ENCODE assay signal across 9 mouse cellular contexts in genomic region chr2:156453822-156454221, GRCm38 (mm10). TPM values are rescaled to one million over a fixed set of nuclear protein-coding genes. Genes with fewer than 3 reads are reported as not detected.
A peak's percentile ranks its signal among the peaks of the same experiment; 100 is the strongest.
DNase-seq lines count a peak whose midpoint lies in the region; ATAC-seq and TF ChIP-seq lines count a peak whose summit lies in the region.
"Had no signal": no experiment of that assay in that cellular context is flagged by ENCODE, and none has a peak within 500 bp of the region (broad histone marks: within the 10 kb centered on the region; RNA-seq: fewer than 3 reads in every experiment).

No protein-coding gene starts in this region.

- H3K36me3 ChIP-seq in E14TG2a.4 (ENCODE audit: insufficient read depth, low read length): peaks cover 26% of the 10 kb centered on the region
- H3K36me3 ChIP-seq in heart, embryonic 16.5 days (ENCODE audit: control insufficient read depth, insufficient read depth): no peaks in the 10 kb centered on the region
- no peaks in the 10 kb centered on the region for H3K36me3 ChIP-seq in liver, embryonic 14.5 days (replicated peaks; ENCODE audit: control insufficient read depth, insufficient read depth, low read depth)
- H3K36me3 ChIP-seq in hindbrain, embryonic 13.5 days: peaks cover 29% of the 10 kb centered on the region

- 0 out of 2 replicates have a peak, but pooled peaks have one; percentile 19 for ATAC-seq in heart, embryonic 16.5 days (replicated peaks; ENCODE audit: extremely low read depth, insufficient read depth, low FRiP score)
- ATAC-seq in liver, embryonic 14.5 days (ENCODE audit: insufficient read depth): peak; percentile 56
- no peak for ATAC-seq in hindbrain, embryonic 13.5 days (ENCODE audit: low FRiP score)

- peak; percentile 93 to 96 for DNase-seq in adrenal gland, adult (ENCODE audit: inconsistent age in 2 of 2, low spot score in 1 of 2)
- peak in 2 of 3 experiments; percentile 17 to 30 for DNase-seq in liver, embryonic 14.5 days (ENCODE audit: low read depth in 3 of 3, low spot score in 3 of 3)
- DNase-seq in right cerebral cortex, postnatal 25 days: no peak
- no peak for DNase-seq in layer of hippocampus, adult 9-11 months
- DNase-seq in right cerebral cortex, postnatal 10 days (ENCODE audit: low spot score in 2 of 2): no peak

- no peaks in the 10 kb centered on the region for H3K9me3 ChIP-seq in E14TG2a.4 (ENCODE audit: low read length)
- no peaks in the 10 kb centered on the region for H3K9me3 ChIP-seq in heart, embryonic 16.5 days (replicated peaks; ENCODE audit: control insufficient read depth, low read length)
- no peaks in the 10 kb centered on the region for H3K9me3 ChIP-seq in liver, embryonic 14.5 days (ENCODE audit: control insufficient read depth, low read length)
- H3K9me3 ChIP-seq in hindbrain, embryonic 13.5 days: no peaks in the 10 kb centered on the region
- H3K9me3 ChIP-seq: hindbrain, embryonic 15.5 days had no signal

- no peaks in the 10 kb centered on the region for H3K27me3 ChIP-seq in E14TG2a.4 (ENCODE audit: insufficient read depth, low read length)
- no peaks in the 10 kb centered on the region for H3K27me3 ChIP-seq in heart, embryonic 16.5 days (ENCODE audit: control insufficient read depth, insufficient read depth, low read length)
- no peaks in the 10 kb centered on the region for H3K27me3 ChIP-seq in liver, embryonic 14.5 days (ENCODE audit: control insufficient read depth, insufficient read depth, low read length)
- H3K27me3 ChIP-seq in hindbrain, embryonic 13.5 days: no peaks in the 10 kb centered on the region
- H3K27me3 ChIP-seq: hindbrain, embryonic 15.5 days had no signal

- H3K4me1 ChIP-seq in E14TG2a.4 (replicated peaks; ENCODE audit: low read depth, low read length): peaks cover 78% of the 10 kb centered on the region
- H3K4me1 ChIP-seq in heart, embryonic 16.5 days (ENCODE audit: control insufficient read depth, insufficient read depth, low read length): peaks cover 8% of the 10 kb centered on the region
- H3K4me1 ChIP-seq in liver, embryonic 14.5 days (replicated peaks; ENCODE audit: control insufficient read depth in 2 of 2, insufficient read depth in 2 of 2, low read length in 1 of 2): 0 out of 4 replicates have a peak, but pooled peaks cover 0 to 3% of the 10 kb centered on the region in 2 experiments
- peaks cover 7% of the 10 kb centered on the region; the same call in 1 of the 2 replicates for H3K4me1 ChIP-seq in hindbrain, embryonic 13.5 days (replicated peaks)
- H3K4me1 ChIP-seq: hindbrain, embryonic 15.5 days had no signal

- H3K4me2 ChIP-seq in heart, embryonic 16.5 days (ENCODE audit: low read depth, low read length): no peak overlapping the region
- H3K4me2 ChIP-seq in liver, embryonic 14.5 days (ENCODE audit: low read depth): no peak overlapping the region
- H3K4me2 ChIP-seq in hindbrain, embryonic 13.5 days: no peak overlapping the region
- H3K4me2 ChIP-seq: hindbrain, embryonic 15.5 days had no signal

- no peak overlapping the region for H3K27ac ChIP-seq in heart, embryonic 16.5 days (ENCODE audit: low read length)
- no peak overlapping the region for H3K27ac ChIP-seq in liver, embryonic 14.5 days
- H3K27ac ChIP-seq in hindbrain, embryonic 13.5 days: no peak overlapping the region
- H3K27ac ChIP-seq: hindbrain, embryonic 15.5 days had no signal

- no peak overlapping the region for H3K9ac ChIP-seq in heart, embryonic 16.5 days (ENCODE audit: low read length)
- no peak overlapping the region for H3K9ac ChIP-seq in liver, embryonic 14.5 days (replicated peaks)
- H3K9ac ChIP-seq in hindbrain, embryonic 13.5 days: no peak overlapping the region
- H3K9ac ChIP-seq: hindbrain, embryonic 15.5 days had no signal

- WGBS in heart, embryonic 16.5 days: 73% methylated on average over 7 of the region's 7 CpGs
- 62% methylated on average over 7 of the region's 7 CpGs for WGBS in liver, embryonic 14.5 days (ENCODE audit: insufficient replicate concordance)
- WGBS in hindbrain, embryonic 13.5 days: 61% methylated on average over 7 of the region's 7 CpGs

- peak overlapping the region; percentile 32; the same call in 1 of the 2 replicates for H3K4me3 ChIP-seq in E14TG2a.4 (replicated peaks; ENCODE audit: low read length)
- H3K4me3 ChIP-seq in heart, embryonic 16.5 days (ENCODE audit: low read length): no peak overlapping the region
- no peak overlapping the region for H3K4me3 ChIP-seq in liver, embryonic 14.5 days (ENCODE audit: insufficient read depth in 1 of 2, low read depth in 2 of 2, low read length in 2 of 2)
- no peak overlapping the region for H3K4me3 ChIP-seq in hindbrain, embryonic 13.5 days
- H3K4me3 ChIP-seq: hindbrain, embryonic 15.5 days had no signal

- TF ChIP-seq EP300 in liver, embryonic 14.5 days (IDR thresholded peaks at IDR 0.05; ENCODE audit: low read depth): no peak

- no peak for TF ChIP-seq CTCF in E14TG2a.4 (conservative IDR thresholded peaks at IDR 0.05; ENCODE audit: low read length)
- TF ChIP-seq CTCF in liver, embryonic 14.5 days (IDR thresholded peaks at IDR 0.05; ENCODE audit: low read depth): no peak

RNA-seq across cellular contexts. Expression of gene Epb41l1, which starts 33.1 kb away (rescaled TPM):
- polyA plus RNA-seq in heart, embryonic 16.5 days (2015; fragmentation: Nextera tagmentation; extraction: Ambion mirVana): 0.76 and 0.94 TPM in 2 replicates
- polyA plus RNA-seq in liver, embryonic 14.5 days (2012; rRNA removed): 2.5 and 2.7 TPM in 2 replicates
- polyA plus RNA-seq in liver, embryonic 14.5 days (2014; fragmentation: Nextera tagmentation; extraction: Ambion mirVana): 0.46 and 0.58 TPM in 2 replicates
- polyA plus RNA-seq in hindbrain, embryonic 13.5 days (2015; fragmentation: Nextera tagmentation; extraction: Ambion mirVana): 11.3 and 11.5 TPM in 2 replicates

Comparison
In these comparisons a context has a peak if more than half of its experiments do, and no peak if none do; other contexts are left out.
1. DNase-seq: peak in adrenal gland, adult (2 of 2) and liver, embryonic 14.5 days (2 of 3); none in right cerebral cortex, postnatal 25 days (single experiment), layer of hippocampus, adult 9-11 months (single experiment) and right cerebral cortex, postnatal 10 days (0 of 2).